Mouse (Mus musculus): ENCODE data around the gene Mill2. TPM values are rescaled to one million over a fixed set of nuclear protein-coding genes. Genes with fewer than 3 reads are reported as not detected.

Gene Mill2
- 0.21 TPM for total RNA-seq (2023)

DNA sequence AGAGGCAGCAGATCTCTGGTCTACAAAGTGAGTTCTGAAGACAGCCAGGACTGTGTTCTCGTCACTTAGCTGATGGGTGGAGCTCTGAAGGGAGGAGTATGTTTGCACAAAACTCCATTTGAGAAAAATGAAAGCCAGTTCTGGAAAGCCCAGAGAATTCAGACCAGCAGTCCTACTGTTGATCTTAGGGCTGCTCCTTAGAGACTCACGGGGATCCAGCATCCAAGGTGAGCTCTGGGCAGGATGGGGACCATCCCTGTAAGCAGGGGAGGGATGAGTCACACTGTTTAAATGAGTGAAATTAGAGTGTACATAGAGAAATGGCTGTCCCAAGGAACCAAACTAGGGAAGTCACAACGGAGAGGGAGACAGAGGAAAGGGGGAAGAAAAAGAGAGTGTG, at the start of gene Mill2:
Mill2 (plus strand) TSS at position 102 of the 400 bp plus-strand sequence.

DNA sequence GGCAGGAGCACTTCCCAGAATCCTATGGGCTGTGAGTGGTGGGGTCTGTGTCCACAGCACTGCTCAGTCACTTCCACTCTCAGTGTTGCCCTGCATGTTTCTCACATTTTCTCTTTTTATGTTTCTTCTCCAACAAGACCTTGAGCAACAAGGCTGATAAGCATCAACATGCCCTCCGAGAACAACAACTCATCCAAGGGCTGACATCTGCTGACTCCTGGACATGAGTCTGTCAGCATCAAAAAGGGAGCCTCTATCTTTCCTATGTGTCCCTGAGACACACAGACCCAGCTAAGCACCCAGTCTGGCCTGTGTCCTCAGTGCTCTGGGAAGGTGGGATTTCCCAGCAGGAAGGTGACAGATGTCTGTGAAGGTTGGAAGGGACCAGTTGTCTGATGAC, 41.3 kb upstream of the Mill2 start, which contains the start of gene Psg19:
Psg19 (minus strand) TSS at position 101 of the 400 bp plus-strand sequence.

DNA sequence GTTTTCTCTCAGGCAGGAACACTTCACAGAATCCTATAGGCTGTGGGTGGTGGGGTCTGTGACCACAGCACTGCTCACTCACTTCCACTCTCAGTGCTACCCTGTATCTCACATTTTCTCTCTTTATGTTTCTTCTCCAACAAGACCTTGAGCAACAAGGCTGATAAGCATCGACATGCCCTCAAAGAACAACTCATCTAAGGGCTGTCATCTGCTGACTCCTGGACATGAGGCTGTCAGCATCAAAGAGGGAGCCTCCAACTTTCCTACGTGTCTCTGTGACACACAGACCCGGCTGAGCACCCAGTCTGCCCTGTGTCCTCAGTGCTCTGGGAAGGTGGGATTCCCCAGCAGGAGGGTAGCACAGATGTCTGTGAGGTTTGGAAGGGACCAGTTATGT, 18.3 kb upstream of the Mill2 start, which contains the start of gene Psg17:
Psg17 (minus strand) TSS at position 101 of the 400 bp plus-strand sequence.

DNA sequence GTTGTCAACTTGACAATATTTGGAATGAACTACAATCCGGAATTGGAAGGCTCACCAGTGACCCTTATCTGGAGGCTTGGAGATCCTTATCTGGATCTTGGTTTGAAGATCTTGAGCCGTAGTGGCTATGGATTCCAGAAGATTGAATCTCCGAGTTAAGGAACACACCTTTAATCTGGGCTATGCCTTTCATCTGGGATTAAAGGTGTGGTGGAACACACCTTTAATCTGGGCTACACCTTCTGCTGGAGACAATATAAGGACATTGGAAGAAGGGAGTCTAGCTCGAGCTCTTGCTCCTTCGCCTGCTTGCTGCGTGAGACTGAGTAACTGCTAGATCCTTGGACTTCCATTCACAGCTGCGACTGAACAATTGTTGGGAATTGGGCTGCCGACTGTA, 31.3 kb downstream of the Mill2 start, which contains the start of gene Pglyrp1:
Pglyrp1 (plus strand) TSS at position 301 of the 400 bp plus-strand sequence.

DNA sequence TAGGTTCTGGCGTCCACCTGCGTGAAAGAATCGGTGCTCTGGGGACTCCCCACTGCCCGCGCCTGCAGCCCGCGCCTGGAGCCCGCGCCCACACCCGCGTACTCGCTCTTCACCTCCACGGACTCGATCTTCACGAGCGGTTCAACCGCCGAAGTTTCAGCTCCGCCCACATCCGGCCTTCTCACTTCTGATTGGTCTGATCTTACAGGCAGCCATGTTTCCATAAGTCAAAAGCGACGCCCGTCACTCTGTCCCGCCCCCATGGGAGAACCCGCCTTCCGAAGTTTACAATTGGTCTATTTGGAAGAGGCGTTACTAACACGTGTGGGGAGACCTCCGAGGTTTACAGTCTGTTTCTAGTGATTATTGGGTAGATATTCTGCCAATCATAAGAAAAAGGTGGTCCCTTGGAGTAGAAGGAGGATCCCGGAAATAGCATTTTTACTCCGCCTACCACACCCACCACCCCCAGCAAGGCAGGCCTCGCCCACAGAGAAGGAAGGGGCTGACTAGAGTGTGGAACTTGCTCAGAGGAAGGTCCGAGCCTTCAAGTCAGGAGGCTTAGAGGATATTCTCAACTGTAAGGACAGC, 70.6 kb downstream of the Mill2 start, which contains the start of gene Ccdc61:
Ccdc61 (minus strand) TSS at position 175 of the 591 bp plus-strand sequence.

Other genes with a start within 250 kb of the Mill2 start
- 0.35 TPM for gene Psg23, start 223.5 kb upstream of the Mill2 start, total RNA-seq (2023)
- not detected for gene Psg21, start 183.2 kb upstream of the Mill2 start, total RNA-seq (2023)
- not detected for gene Psg20, start 153.8 kb upstream of the Mill2 start, total RNA-seq (2023)
- gene Psg22, start 121.9 kb upstream of the Mill2 start, total RNA-seq (2023), result not detected
- gene Psg19, start 41.4 kb upstream of the Mill2 start, total RNA-seq (2023), result not detected
- gene Psg17, start 18.4 kb upstream of the Mill2 start, total RNA-seq (2023), result not detected
- 14.8 TPM for gene Pglyrp1, start 31.4 kb downstream of the Mill2 start, total RNA-seq (2023)
- gene Ccdc61, start 70.4 kb downstream of the Mill2 start, total RNA-seq (2023), result 24.9 TPM
- not detected for gene Nova2, start 85.9 kb downstream of the Mill2 start, total RNA-seq (2023)
- not detected for gene Nanos2, start 147.4 kb downstream of the Mill2 start, total RNA-seq (2023)
- 1.2 TPM for gene Mypop, start 151.3 kb downstream of the Mill2 start, total RNA-seq (2023)
- 30.5 TPM for gene Irf2bp1, start 164.1 kb downstream of the Mill2 start, total RNA-seq (2023)
- not detected for gene Foxa3, start 183.6 kb downstream of the Mill2 start, total RNA-seq (2023)
- 102 TPM for gene Sympk, start 184.4 kb downstream of the Mill2 start, total RNA-seq (2023)
- 0.35 TPM for gene Rsph6a, start 214.7 kb downstream of the Mill2 start, total RNA-seq (2023)
- 0.92 TPM for gene Dmwd, start 236.3 kb downstream of the Mill2 start, total RNA-seq (2023)
- 2.2 TPM for gene Dmpk, start 243.9 kb downstream of the Mill2 start, total RNA-seq (2023)

All from CD4-positive naive resting alpha-beta T cell, adult 57 days (primary cell).